Mouse (Mus musculus): ENCODE measurements at regions not wholly inside any gene's neighbourhood (a gene's known extent, or its start where the extent isn't known, plus 50 kb on each side); places are given as distances from the start of the nearest gene placed in this dataset.

DNA sequence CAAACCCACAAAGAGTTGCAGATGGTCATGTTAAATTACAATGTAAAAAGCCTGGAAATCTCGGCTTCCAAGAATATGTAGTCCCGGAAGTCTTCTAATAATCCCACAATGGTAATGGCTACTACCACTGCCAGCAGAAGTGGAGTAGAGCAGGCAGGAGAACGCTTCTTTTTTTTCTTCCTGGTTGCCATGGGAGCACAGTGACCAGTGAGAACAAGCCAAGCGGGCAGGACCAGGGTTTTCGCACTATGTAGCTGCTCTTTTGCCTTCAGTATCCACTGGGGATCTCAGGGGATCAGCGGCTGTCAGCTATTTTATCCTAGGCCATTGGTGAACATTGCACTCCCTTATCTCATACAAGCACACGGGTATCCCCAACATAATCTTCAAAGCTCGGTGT lies 127.3 kb upstream of the Spin1 start:
- Histone ChIP-seq H3K4me1 (0 out of 2 replicates have a peak, but pooled peaks cover 3% of the 10 kb centered on the region), H3K27ac (no peak overlapping the region), H3K4me2 (no peak overlapping the region), H3K9me3 (no peaks in the 10 kb centered on the region), H3K36me3 (replicated peaks) (no peaks in the 10 kb centered on the region), H3K4me3 (no peak overlapping the region), H3K27me3 (replicated peaks) (no peaks in the 10 kb centered on the region), H3K9ac (no peak overlapping the region)
- WGBS: 41% methylated on average over 8 of the region's 8 CpGs
- ATAC-seq (replicated peaks): peak; percentile 75

- Histone ChIP-seq H3K27ac (no peak overlapping the region), H3K9me3 (no peaks in the 10 kb centered on the region), H3K4me3 (no peak overlapping the region), H3K27me3 (replicated peaks) (no peaks in the 10 kb centered on the region), H3K9ac (no peak overlapping the region), H3K4me2 (no peak overlapping the region), H3K4me1 (0 out of 2 replicates have a peak, but pooled peaks cover 3% of the 10 kb centered on the region), H3K36me3 (replicated peaks) (no peaks in the 10 kb centered on the region)
- WGBS: 83% methylated on average over 12 of the region's 12 CpGs
- no peak for ATAC-seq (replicated peaks)
Observed at GRCm38 (mm10) chr13:50975306-50975920, 125.3 kb upstream of the Spin1 start.

DNA sequence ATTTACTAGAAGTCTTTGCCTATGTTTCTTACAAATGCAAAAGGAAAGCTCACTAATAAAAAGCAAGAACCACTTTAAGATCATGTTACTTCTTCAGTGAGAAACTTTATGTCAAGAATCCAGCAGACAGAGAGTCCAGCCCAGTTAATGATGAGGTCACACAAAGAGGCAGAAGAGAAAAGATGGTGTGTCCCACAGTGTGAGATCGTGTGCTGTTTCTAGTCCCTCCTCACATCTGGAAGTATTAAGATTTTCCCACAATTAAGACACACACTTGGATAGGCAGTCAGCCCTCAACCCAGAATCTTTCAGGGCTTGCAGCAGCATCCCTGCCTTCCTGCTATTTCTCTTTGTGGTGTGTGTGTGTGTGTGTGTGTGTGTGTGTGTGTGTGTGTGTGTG lies 118.7 kb upstream of the Spin1 start:
- H3K4me1 ChIP-seq: no peaks in the 10 kb centered on the region
- no peak for ATAC-seq (replicated peaks)
- no peaks in the 10 kb centered on the region for H3K27me3 ChIP-seq (replicated peaks)
- H3K9ac ChIP-seq: no peak overlapping the region
- H3K27ac ChIP-seq: no peak overlapping the region
- no peak overlapping the region for H3K4me3 ChIP-seq
- no peak overlapping the region for H3K4me2 ChIP-seq
- 76% methylated on average over 1 of the region's 1 CpGs for WGBS
- no peaks in the 10 kb centered on the region for H3K9me3 ChIP-seq
- H3K36me3 ChIP-seq (replicated peaks): no peaks in the 10 kb centered on the region

DNA sequence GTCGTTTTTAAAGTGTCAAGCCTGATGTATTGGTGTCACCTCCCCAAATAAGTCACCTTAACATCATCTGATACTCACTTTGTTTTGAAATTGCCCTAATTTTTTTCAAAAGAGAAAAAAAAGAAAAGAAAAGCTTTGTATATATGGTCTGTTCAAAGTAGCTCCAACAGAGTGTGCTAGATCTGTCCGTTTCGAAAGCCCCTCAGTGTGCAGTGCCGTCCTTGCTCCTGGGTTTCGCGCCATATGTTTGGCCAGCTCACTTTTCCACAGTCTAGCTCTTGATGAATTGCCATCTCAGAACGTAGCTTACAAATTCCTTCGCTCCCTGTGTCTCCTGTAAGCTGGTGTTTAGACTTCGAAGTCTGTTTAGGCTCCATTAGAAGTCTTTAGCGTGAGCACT lies 117.7 kb upstream of the Spin1 start:
- H3K9me3 ChIP-seq: no peaks in the 10 kb centered on the region
- no peaks in the 10 kb centered on the region for H3K36me3 ChIP-seq (replicated peaks)
- no peaks in the 10 kb centered on the region for H3K4me1 ChIP-seq
- no peak overlapping the region for H3K27ac ChIP-seq
- no peak overlapping the region for H3K9ac ChIP-seq
- no peaks in the 10 kb centered on the region for H3K27me3 ChIP-seq (replicated peaks)
- no peak overlapping the region for H3K4me3 ChIP-seq
- WGBS: 86% methylated on average over 10 of the region's 10 CpGs
- no peak overlapping the region for H3K4me2 ChIP-seq
- ATAC-seq (replicated peaks): no peak

DNA sequence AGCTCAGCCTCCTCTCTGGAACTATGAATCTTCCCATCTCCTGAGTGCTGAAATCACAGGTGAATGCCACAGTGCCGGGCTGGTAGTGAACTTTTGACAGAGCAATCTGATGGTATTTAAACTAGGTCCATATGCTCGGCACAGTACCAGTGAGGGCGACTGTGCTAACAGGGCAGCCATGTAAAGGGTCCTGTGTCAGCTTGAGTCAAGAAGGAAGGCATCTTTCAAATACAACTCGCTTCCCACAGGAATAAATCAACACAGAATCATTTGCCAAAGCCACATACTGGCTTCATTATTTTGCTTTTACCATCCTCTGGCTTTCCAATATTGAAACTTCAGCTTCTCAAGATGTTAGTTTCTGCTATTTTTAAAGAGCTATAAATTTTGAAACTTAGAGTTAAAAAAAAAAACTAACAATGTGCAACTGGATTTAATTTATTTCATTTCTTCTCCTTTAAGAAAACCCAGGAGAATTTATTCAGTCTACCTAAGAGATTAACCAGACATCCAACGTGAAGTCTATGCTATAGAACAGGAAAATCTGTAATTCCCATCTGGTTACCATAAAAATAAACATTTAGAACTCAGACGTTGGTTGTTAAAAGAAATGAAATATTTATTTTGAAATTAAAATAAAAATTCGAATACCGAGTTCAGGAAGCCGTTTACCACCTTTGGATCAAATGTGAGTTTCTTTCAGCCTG lies 108.8 kb upstream of the Spin1 start:
- no peaks in the 10 kb centered on the region for H3K27me3 ChIP-seq (replicated peaks)
- 87% methylated on average over 9 of the region's 9 CpGs for WGBS
- no peak overlapping the region for H3K4me2 ChIP-seq
- no peaks in the 10 kb centered on the region for H3K36me3 ChIP-seq (replicated peaks)
- no peaks in the 10 kb centered on the region for H3K4me1 ChIP-seq
- no peak overlapping the region for H3K9ac ChIP-seq
- H3K27ac ChIP-seq: no peak overlapping the region
- ATAC-seq (replicated peaks): no peak
- H3K9me3 ChIP-seq: no peaks in the 10 kb centered on the region
- H3K4me3 ChIP-seq: no peak overlapping the region

DNA sequence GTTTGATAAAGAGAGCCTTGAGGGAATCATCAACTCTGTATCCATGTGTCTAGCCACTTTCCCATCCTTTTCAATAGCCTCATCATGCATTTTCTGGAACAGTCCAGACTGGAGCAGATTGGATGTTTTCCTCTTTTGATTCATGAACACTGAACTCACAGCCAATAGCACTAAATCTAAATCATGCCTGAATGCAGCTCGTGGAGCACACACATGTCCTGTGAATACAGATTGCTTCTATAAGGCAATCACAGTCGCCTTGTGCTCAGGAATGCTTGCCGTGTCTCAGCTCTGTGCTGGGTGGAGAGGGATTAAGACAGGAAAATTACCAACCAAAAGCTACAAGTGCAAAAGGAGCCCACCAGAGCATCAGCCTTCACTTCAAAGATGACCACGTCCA lies 100.9 kb upstream of the Spin1 start:
- ATAC-seq (replicated peaks): no peak
- H3K27ac ChIP-seq: no peak overlapping the region
- H3K36me3 ChIP-seq (replicated peaks): no peaks in the 10 kb centered on the region
- H3K27me3 ChIP-seq (replicated peaks): no peaks in the 10 kb centered on the region
- no peak overlapping the region for H3K9ac ChIP-seq
- H3K4me2 ChIP-seq: no peak overlapping the region
- no peak overlapping the region for H3K4me3 ChIP-seq
- no peaks in the 10 kb centered on the region for H3K4me1 ChIP-seq
- 70% methylated on average over 4 of the region's 4 CpGs for WGBS
- H3K9me3 ChIP-seq: no peaks in the 10 kb centered on the region

- Histone ChIP-seq H3K36me3 (replicated peaks) (no peaks in the 10 kb centered on the region), H3K27ac (no peak overlapping the region), H3K9ac (no peak overlapping the region), H3K27me3 (replicated peaks) (no peaks in the 10 kb centered on the region), H3K9me3 (no peaks in the 10 kb centered on the region), H3K4me2 (no peak overlapping the region), H3K4me3 (no peak overlapping the region), H3K4me1 (no peaks in the 10 kb centered on the region)
- ATAC-seq (replicated peaks): no peak
- WGBS: 68% methylated on average over 3 of the region's 3 CpGs
Observed at GRCm38 (mm10) chr13:51004827-51005226, 95.9 kb upstream of the Spin1 start.

GRCm38 (mm10) chr13:51010736-51011135 lies 89.9 kb upstream of the Spin1 start:
- Histone ChIP-seq H3K4me1 (no peaks in the 10 kb centered on the region), H3K27ac (no peak overlapping the region), H3K9me3 (no peaks in the 10 kb centered on the region), H3K36me3 (replicated peaks) (no peaks in the 10 kb centered on the region), H3K27me3 (replicated peaks) (no peaks in the 10 kb centered on the region), H3K4me2 (no peak overlapping the region), H3K4me3 (no peak overlapping the region), H3K9ac (no peak overlapping the region)
- no peak for ATAC-seq (replicated peaks)
- WGBS: 76% methylated on average over 7 of the region's 7 CpGs

DNA sequence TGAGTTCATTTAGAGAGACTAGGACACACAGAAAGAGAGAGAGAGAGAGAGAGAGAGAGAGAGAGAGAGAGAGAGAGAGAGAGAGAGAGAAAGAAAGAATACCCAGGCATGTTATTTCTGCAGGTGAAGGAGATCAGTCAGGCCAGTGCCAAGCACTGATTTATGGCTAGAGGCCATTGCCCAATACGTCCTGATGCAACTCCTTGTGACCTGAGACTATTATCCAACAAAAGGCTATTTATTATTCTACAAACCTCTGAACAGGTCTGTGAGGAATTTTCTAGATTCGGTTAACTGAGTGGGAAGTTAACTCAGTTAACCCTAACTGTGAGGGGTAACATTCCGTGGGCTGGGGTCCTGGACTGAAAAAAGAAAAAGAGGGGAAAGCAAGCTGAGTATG lies 84.5 kb upstream of the Spin1 start:
- ATAC-seq (replicated peaks): no peak
- H3K4me1 ChIP-seq: no peaks in the 10 kb centered on the region
- WGBS: 87% methylated on average over 3 of the region's 3 CpGs
- H3K9ac ChIP-seq: no peak overlapping the region
- no peak overlapping the region for H3K4me3 ChIP-seq
- no peaks in the 10 kb centered on the region for H3K36me3 ChIP-seq (replicated peaks)
- no peaks in the 10 kb centered on the region for H3K27me3 ChIP-seq (replicated peaks)
- no peak overlapping the region for H3K4me2 ChIP-seq
- no peaks in the 10 kb centered on the region for H3K9me3 ChIP-seq
- no peak overlapping the region for H3K27ac ChIP-seq

DNA sequence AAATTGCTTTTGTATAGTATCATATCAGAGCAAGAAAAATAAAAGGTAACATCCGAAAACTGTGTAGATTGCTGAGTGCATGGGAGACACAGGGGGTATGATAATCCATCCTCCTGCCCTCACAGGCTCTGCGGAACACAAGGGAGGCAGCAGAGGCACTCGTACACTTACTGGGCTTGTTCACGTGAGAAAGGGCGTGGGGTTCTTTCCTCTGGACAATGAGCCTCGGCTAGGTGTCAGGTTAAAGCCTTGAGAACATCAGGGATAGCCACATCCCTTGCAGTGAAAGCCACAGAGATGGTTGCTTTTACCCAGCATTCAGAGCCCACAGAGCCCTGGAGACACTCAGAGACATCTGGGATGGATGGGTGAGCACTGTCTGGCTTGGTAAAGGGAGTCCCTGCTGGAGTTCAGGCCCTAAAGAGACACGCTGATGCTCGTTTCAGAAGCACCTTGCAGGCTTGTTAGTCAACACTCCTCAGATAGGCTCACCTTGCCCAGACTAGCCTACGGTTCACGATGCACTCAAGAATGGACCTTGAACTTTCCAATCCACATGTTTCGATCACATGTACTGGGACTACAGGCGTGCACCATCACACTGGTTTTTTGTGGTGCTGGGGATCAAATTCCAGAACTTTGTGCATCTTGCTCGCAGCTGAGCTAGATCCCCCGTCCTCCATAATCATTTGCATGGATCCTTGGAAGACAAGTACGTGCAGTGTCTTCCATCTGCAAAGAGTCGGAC lies 83.5 kb upstream of the Spin1 start:
- Histone ChIP-seq H3K9me3 (no peaks in the 10 kb centered on the region), H3K4me3 (no peak overlapping the region), H3K27ac (no peak overlapping the region), H3K9ac (no peak overlapping the region), H3K27me3 (replicated peaks) (no peaks in the 10 kb centered on the region), H3K36me3 (replicated peaks) (no peaks in the 10 kb centered on the region), H3K4me1 (no peaks in the 10 kb centered on the region; the same call in 1 of the 2 replicates), H3K4me2 (no peak overlapping the region)
- no peak for ATAC-seq (replicated peaks)
- 81% methylated on average over 16 of the region's 16 CpGs for WGBS

DNA sequence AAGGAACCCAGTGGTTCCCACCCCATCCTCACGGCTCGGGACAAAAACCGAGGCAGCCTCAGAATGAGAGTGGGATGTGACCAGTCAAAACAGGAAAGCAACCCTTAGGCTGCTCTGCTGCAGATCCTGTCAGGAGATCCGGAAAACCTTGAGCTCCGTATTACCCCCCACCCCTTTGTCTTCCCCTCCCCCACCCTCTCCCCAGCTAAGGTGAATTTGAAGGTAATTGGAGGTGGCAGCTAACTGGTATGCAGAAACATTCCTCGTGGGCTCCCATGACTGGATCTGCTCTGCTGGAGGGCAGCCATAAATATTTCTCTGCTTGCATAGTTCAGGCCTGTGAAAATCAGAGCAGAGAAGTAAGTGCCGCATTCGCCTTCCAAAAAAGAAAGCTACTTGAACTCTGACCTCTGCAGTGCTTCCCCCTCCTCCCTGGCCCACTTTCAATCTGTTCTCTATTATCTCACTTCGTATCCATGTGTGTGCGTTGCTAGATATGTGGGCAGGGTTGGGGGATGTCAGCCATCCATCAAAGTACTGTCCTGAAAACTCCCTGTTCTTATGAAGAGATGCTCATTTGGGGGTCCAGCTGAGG lies 82.9 kb upstream of the Spin1 start:
- no peaks in the 10 kb centered on the region for H3K27me3 ChIP-seq (replicated peaks)
- WGBS: 62% methylated on average over 10 of the region's 10 CpGs
- no peak overlapping the region for H3K9ac ChIP-seq
- H3K4me2 ChIP-seq: no peak overlapping the region
- no peaks in the 10 kb centered on the region for H3K9me3 ChIP-seq
- H3K4me1 ChIP-seq: no peaks in the 10 kb centered on the region; the same call in 1 of the 2 replicates
- H3K27ac ChIP-seq: no peak overlapping the region
- no peak overlapping the region for H3K4me3 ChIP-seq
- no peaks in the 10 kb centered on the region for H3K36me3 ChIP-seq (replicated peaks)
- 0 out of 2 replicates have a peak, but pooled peaks have one; percentile 14 for ATAC-seq (replicated peaks)

- H3K4me1 ChIP-seq: no peaks in the 10 kb centered on the region; the same call in 1 of the 2 replicates
- H3K9ac ChIP-seq: no peak overlapping the region
- no peak overlapping the region for H3K4me3 ChIP-seq
- no peak for ATAC-seq (replicated peaks)
- no peaks in the 10 kb centered on the region for H3K9me3 ChIP-seq
- no peaks in the 10 kb centered on the region for H3K27me3 ChIP-seq (replicated peaks)
- H3K4me2 ChIP-seq: no peak overlapping the region
- WGBS: 72% methylated on average over 10 of the region's 10 CpGs
- no peak overlapping the region for H3K27ac ChIP-seq
- no peaks in the 10 kb centered on the region for H3K36me3 ChIP-seq (replicated peaks)
Observed at GRCm38 (mm10) chr13:51018366-51018765, 82.3 kb upstream of the Spin1 start.
